Mouse (Mus musculus): ENCODE measurements at regions not wholly inside any gene's neighbourhood (a gene's known extent, or its start where the extent isn't known, plus 50 kb on each side); places are given as distances from the start of the nearest gene placed in this dataset.

DNA sequence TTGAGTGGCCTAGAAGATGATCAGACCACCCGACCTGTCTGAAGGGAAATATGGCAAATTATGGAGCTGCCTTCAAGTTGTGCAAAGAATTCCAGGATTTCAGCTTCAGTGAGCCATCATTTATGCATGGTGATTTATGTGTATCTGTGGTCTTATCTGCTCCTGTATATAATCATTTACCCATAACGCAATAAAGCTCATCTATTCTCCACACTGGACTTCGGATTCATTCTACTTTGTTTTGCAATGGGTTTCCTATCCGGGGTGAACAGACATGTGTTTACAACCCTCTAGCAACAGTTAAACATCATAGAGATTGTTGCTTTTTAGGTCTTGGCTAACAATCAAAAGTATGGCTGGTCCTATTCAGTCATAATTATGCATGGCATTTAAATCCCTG is 145.1 kb downstream of the Pcdh10 start:
- TF ChIP-seq POLR2A (IDR thresholded peaks at IDR 0.05; ENCODE audit: borderline replicate concordance, insufficient read depth, low read length) = no peak
- no peak for TF ChIP-seq CTCF (IDR thresholded peaks at IDR 0.05; ENCODE audit: borderline replicate concordance, insufficient read depth, low read depth, low read length)
